Mouse (Mus musculus) ES-Bruce4 (cell line): ENCODE results near the gene Kctd5. TPM values are rescaled to one million over a fixed set of nuclear protein-coding genes. Genes with fewer than 3 reads are reported as not detected.

Experiments used
- H3K27ac ChIP-seq: 2 replicates; pipeline ENCODE4 v1.5.1; 2012; ENCODE audit warnings: low read length, inconsistent platforms; ENCODE audit not compliant: insufficient read depth
- H3K27me3 ChIP-seq: 2 replicates; pipeline ENCODE4 v1.6.1; 2012; ENCODE audit warnings: mild to moderate bottlenecking, low read length, inconsistent platforms; ENCODE audit not compliant: control insufficient read depth, poor library complexity, insufficient read depth, severe bottlenecking
- H3K36me3 ChIP-seq: 2 replicates; pipeline ENCODE4 v1.6.1; 2012; ENCODE audit warnings: inconsistent platforms, mild to moderate bottlenecking, low read length, moderate library complexity; ENCODE audit not compliant: control insufficient read depth, poor library complexity, insufficient read depth, severe bottlenecking
- H3K4me1 ChIP-seq: one replicate; pipeline ENCODE4 v1.8.1; 2011; ENCODE audit warnings: low read length; ENCODE audit not compliant: control insufficient read depth, insufficient read depth
- H3K4me3 ChIP-seq: 2 replicates; pipeline ENCODE4 v1.5.1; 2011; ENCODE audit warnings: low read depth, mild to moderate bottlenecking, low read length
- H3K9ac ChIP-seq: 2 replicates; pipeline ENCODE4 v1.6.1; 2012; ENCODE audit warnings: low read depth, mild to moderate bottlenecking, inconsistent platforms; ENCODE audit not compliant: poor library complexity, severe bottlenecking
- H3K9me3 ChIP-seq: replicated peaks from 2 replicates; pipeline ENCODE4 v1.6.1; 2012; ENCODE audit warnings: mild to moderate bottlenecking, low read length, inconsistent platforms; ENCODE audit not compliant: control insufficient read depth, poor library complexity, insufficient read depth, severe bottlenecking
- CTCF ChIP-seq: IDR thresholded peaks from one replicate; pipeline ENCODE4 v1.8.1; 2011; ENCODE audit warnings: low read depth, low read length
- EP300 ChIP-seq: IDR thresholded peaks from 2 replicates; pipeline ENCODE4 v1.6.1; 2011; ENCODE audit warnings: low read depth, low read length; ENCODE audit not compliant: insufficient read depth
- POLR2A ChIP-seq: IDR thresholded peaks from one replicate; pipeline ENCODE4 v1.8.1; 2011; ENCODE audit warnings: low read length; ENCODE audit not compliant: insufficient read depth
- polyA plus RNA-seq: library from polyadenylated mRNA; stranded (reverse); fragments of >200 nt; gene quantifications from 2 replicates; pipeline ENCODE4 v1.2.4, GENCODE M21; 2011; ENCODE audit warnings: low read depth; ENCODE audit not compliant: missing spikeins, insufficient read depth, insufficient read length

Kctd5 gene
- polyA plus RNA-seq, 1 experiment = 66.4 TPM

DNA sequence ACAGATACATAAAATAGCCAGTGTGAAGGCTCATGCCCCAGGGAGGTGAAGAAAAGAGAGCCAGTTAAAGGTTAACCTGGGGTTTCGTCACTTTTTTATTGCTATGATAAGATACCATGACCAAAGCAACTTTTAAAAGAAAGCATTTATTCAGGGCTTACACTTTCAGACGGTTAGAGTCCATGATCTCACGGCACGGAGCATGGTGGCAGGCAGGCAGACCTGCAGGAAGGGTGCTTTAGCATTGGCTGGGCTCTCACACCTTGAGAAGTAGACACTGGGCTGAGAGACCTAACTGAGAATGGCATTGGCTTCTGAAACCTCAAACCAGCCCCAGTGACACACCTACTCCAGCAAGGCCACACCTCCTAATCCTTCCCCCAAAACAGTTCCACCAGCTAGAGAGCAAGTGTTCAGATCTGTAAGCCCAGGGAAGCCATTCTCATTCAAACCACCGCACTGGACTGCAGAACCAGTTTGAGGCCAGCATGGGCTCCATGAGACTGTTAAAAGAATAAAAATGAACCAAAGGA is 58.8 kb downstream of the Kctd5 start:
- Histone ChIP-seq H3K4me3 (no peak overlapping the region), H3K9ac (no peak overlapping the region), H3K4me1 (no peaks in the 10 kb centered on the region), H3K36me3 (no peaks in the 10 kb centered on the region), H3K27ac (no peak overlapping the region), H3K9me3 (no peaks in the 10 kb centered on the region), H3K27me3 (no peaks in the 10 kb centered on the region)
- TF ChIP-seq POLR2A = no peak
- TF ChIP-seq CTCF = no peak

DNA sequence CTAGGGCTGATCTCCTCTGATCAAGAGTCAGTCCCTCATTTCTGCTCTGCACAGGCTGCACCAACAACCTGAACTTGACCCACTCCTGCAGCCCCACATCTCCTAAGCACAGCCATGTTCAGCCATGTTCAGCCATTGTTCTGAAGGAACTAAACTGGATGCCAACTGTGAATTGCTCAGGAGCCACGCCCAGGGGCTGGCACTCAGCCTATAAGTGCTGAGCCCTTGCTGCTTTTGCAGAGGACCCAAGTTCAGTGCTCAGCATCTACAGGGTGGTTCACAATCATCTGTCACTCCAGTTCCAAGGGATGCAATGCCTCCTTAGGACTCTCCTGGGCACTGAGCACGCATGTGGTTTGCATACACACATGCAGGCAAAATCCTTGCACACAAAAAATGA is 60.4 kb downstream of the Kctd5 start:
- TF ChIP-seq POLR2A = no peak
- TF ChIP-seq EP300 = no peak
- TF ChIP-seq CTCF = no peak
- H3K27ac ChIP-seq = no peak overlapping the region
- no peak overlapping the region for H3K4me3 ChIP-seq
- H3K9me3 ChIP-seq = no peaks in the 10 kb centered on the region
- H3K36me3 ChIP-seq = no peaks in the 10 kb centered on the region
- H3K9ac ChIP-seq = no peak overlapping the region
- H3K4me1 ChIP-seq = no peaks in the 10 kb centered on the region
- H3K27me3 ChIP-seq = no peaks in the 10 kb centered on the region

DNA sequence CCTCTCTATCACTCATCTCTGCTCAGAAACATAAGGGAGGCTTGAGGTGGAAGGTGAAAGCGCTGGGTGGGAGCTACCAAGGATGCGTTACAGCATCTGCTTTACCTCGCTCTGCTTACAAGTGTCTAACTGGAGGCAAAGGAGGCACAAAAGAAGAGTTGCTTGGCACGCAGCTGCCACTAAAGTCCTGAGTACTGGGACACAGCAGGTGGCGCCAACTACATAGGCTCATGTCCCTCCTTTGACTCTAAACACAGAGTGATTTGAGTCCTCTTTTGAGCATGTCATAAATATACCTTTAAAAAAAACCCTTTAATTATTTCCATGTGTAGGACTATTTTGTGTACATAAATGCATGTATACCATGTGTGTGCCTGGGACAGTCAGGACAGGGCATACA is 63.7 kb downstream of the Kctd5 start:
- TF ChIP-seq CTCF = peak; percentile 45
- TF ChIP-seq EP300 = no peak
- no peaks in the 10 kb centered on the region for H3K36me3 ChIP-seq
- H3K9me3 ChIP-seq = no peaks in the 10 kb centered on the region
- no peaks in the 10 kb centered on the region for H3K27me3 ChIP-seq
- no peak overlapping the region for H3K4me3 ChIP-seq
- H3K4me1 ChIP-seq = no peaks in the 10 kb centered on the region
- H3K27ac ChIP-seq = no peak overlapping the region
- H3K9ac ChIP-seq = no peak overlapping the region

DNA sequence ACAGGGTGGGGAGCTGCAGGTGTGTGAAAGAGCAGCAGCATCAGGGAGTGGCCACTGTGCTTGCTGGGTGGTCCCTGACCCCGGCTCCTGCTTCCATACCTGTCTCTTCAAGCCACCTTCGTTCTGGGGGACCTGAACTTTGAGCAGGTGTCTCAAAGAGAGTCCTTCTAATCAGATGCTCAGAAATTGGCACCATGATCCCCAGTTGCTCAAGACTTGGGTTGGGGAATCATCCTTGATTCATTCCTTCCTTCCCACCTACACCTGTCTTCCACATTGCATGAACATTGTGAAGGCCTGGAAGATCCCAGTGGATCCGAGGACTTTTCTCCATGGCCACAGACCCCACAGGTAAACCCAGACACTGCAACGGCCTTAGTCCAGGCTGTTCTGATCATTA is 65.2 kb downstream of the Kctd5 start:
- no peak overlapping the region for H3K9ac ChIP-seq
- no peaks in the 10 kb centered on the region for H3K27me3 ChIP-seq
- no peaks in the 10 kb centered on the region for H3K36me3 ChIP-seq
- H3K4me3 ChIP-seq = no peak overlapping the region
- TF ChIP-seq CTCF (no peak), EP300 (no peak), POLR2A (no peak)
- no peak overlapping the region for H3K27ac ChIP-seq
- H3K4me1 ChIP-seq = no peaks in the 10 kb centered on the region
- H3K9me3 ChIP-seq = no peaks in the 10 kb centered on the region

DNA sequence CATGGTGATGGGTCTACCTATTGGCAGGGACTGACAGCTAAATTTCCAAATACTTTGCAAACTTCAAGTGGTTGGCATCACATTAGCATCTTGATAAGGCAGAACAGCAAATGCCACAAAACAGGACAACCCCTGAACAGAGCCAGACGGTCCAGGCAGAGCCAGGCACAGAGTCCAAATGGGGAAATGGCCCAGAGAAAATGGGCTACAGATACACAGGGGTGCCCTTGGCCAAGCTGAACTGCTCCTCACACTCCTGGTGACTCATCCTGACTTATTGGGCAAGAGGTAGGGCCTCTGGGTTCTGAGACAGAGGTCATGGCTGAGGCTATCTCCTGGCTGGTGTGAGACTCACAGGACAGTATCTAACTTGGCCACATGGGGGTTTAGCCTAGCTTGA is 65.9 kb downstream of the Kctd5 start:
- H3K4me1 ChIP-seq = no peaks in the 10 kb centered on the region
- H3K9ac ChIP-seq = no peak overlapping the region
- H3K9me3 ChIP-seq = no peaks in the 10 kb centered on the region
- H3K4me3 ChIP-seq = no peak overlapping the region
- no peaks in the 10 kb centered on the region for H3K27me3 ChIP-seq
- H3K36me3 ChIP-seq = no peaks in the 10 kb centered on the region
- no peak overlapping the region for H3K27ac ChIP-seq
- TF ChIP-seq POLR2A (no peak), CTCF (no peak), EP300 (no peak)

DNA sequence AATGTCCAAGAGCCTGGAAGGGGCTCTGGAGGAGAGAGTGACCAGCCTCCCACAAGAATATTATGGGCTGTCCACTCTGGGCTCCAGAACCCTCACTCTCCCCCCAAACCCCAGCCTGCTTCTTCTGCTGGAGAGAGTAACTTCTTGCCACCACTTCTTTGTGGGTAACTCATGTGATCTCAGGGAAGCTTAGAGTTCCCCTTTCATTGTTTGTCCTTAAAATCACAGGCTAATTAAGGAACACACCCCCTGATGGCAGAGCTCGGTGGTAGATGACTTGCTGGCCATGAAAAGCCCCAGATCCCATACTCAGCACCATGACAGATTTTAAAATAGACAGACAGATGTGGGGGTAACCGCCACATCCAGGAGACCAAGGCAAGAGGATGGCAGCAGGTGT is 66.4 kb downstream of the Kctd5 start:
- H3K27ac ChIP-seq = no peak overlapping the region
- H3K27me3 ChIP-seq = no peaks in the 10 kb centered on the region
- no peak overlapping the region for H3K4me3 ChIP-seq
- H3K36me3 ChIP-seq = no peaks in the 10 kb centered on the region
- no peaks in the 10 kb centered on the region for H3K9me3 ChIP-seq
- no peak overlapping the region for H3K9ac ChIP-seq
- TF ChIP-seq CTCF = no peak
- no peaks in the 10 kb centered on the region for H3K4me1 ChIP-seq

DNA sequence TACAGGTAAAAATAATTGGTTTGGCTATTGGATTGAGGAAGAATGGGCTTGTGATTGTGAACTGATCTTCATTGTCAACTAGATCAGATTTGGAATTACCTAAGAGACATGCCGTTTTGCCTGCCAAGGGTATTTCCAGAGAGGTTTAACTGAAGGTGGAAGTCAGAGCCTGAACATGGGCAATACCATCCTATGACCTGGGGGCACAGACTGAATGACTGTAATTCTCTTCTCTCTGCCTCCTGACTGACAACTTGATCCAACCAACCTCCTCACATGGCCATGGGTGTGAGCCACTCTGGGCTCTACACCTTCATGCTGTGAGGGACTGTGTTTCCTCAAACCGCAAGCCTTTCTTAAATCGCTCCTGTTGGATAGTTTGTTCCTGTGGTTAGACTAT is 68.2 kb downstream of the Kctd5 start:
- Histone ChIP-seq H3K27ac (no peak overlapping the region), H3K4me3 (no peak overlapping the region), H3K9me3 (no peaks in the 10 kb centered on the region), H3K4me1 (no peaks in the 10 kb centered on the region), H3K27me3 (no peaks in the 10 kb centered on the region), H3K36me3 (no peaks in the 10 kb centered on the region), H3K9ac (no peak overlapping the region)
- TF ChIP-seq CTCF = no peak
- no peak for TF ChIP-seq EP300
- TF ChIP-seq POLR2A = no peak
